Mouse (Mus musculus) ES-CJ7 (cell line): ENCODE results near the gene Farp1.
"Not testable (repeated sequence)": the region's sequence is repeated elsewhere in the genome, so short reads cannot be mapped to it uniquely, and the experiment has no call there.

Experiments
- DNase-seq: peaks from one replicate; pipeline ENCODE4 v3.0.0; 2011; ENCODE audit warnings: low read depth, low spot score

Gene Farp1

DNA sequence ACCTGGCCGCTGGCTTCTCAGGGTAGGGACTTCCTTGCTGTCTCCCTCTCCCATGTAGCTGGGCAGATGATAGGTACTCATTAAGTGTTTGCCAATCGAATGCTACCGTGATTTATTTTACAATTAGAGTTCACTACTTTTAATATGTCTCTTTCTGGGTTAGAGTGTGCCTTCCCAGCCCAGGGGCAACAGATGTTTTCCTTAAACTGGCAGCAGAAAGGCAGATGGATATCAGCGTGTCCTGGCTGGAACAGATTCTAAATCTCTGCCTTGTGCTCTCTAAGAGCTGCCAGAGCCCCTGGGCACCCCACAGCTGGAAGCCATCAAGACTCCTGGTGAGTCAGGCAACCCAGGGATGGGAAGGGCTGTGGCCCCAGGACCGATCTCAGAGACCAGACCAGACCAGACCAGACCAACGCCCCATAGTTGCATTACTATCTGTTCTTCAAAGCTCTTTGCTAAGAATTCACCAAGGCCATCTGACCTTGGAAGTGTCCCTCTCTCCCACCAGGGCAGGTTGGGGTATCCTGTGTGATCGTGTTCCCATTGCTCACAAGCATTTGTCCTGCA is 69.8 kb downstream of the Farp1 start:
- peak; percentile 59 for DNase-seq

DNA sequence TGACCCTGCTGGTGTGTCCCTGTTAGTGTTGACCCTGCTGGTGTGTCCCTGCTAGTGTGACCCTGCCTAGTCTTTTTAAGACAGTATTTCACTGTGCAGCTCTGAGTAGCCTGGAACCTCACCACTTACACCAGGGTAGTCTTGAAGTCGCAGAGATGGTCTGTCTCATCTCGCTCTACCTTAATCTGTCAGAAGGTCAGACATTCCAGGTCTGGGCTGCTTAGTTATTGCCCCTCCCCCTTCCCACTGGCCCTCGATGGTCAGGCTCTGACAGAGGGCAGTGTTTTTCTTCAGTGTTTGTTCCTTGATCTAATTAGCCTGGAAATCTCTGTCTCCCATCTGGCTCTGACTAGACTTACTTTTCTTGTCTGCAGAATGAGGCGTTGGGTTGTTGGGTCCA is 71.9 kb downstream of the Farp1 start:
- no peak for DNase-seq

DNA sequence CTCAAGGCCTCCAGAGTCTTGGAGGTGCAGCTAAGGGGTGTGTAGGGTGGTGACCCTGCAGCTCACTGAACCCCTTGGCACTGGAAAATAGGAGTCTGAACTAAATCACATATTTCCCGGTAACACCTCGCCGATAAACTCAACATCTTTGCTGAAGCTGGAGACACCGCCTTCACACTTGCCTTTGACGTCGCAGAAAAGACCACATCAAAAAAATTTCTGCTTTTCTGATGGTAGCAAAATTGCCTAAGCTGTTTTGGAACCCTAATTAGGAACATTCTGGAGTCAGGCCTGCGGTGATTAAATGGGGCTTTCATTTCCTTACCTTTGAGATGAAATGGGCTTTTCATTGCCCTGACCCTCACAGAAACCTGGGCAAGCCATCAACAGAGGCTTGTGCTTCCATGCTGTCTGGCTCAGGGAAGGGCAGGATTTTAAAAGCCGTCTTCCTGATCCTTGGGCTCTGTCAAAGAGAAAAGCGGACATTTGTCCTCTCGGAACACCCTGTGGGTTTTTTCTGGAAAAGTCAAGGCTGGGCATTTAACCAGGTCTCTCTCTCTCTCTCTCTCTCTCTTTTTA is 72.8 kb downstream of the Farp1 start:
- no peak for DNase-seq

DNA sequence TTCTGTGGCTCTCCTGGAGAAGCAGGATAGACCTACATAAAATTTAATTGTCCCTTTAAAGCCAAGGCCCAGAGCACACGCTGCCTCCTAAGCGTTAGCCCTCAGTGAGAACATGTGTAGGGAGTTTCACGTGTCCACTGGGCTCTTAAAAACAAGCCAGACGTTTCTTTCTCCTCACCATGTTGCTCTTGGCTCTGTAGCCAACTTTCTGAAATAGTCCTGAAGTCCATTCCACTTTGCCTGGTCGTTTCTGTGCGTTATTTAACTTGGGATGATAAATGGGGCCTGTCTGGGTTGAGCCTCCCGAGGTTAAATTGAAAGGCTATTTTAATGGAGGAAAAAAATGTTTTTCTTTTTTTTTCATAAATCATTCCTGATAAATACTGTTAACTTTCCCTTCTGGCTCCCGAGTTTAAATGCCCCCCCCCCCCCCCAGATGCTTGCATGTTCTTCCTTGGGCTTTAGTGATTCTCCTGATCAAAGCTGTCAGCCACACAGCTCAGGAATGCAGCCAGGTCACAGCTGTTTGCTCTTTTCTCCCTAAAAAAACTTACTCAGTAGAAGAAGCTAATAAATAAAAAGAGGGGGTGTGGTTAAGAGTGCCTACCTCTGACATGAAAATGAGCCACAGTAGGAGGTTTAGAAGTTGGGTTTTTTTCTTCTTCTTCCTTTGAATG is 73.6 kb downstream of the Farp1 start:
- DNase-seq: no peak

DNA sequence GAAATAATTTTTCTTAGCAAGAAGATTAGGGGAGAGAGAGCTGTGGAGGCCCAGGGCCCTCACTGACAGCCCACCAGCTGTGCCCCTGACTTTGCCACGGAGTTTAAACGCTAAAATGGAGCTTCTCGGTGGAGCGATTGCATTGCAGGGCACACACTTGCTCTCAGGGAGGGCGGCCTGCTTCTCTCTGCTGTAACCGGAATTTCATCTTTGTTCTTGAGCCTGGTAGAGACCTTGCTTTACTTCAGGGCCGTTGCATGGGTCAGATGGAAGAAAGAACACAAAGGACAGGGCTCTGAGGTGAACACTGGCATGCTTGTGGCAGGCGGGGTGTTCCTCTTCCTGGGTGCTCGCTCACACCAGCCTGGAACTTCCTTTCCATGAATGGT is 74.1 kb downstream of the Farp1 start:
- no peak for DNase-seq

DNA sequence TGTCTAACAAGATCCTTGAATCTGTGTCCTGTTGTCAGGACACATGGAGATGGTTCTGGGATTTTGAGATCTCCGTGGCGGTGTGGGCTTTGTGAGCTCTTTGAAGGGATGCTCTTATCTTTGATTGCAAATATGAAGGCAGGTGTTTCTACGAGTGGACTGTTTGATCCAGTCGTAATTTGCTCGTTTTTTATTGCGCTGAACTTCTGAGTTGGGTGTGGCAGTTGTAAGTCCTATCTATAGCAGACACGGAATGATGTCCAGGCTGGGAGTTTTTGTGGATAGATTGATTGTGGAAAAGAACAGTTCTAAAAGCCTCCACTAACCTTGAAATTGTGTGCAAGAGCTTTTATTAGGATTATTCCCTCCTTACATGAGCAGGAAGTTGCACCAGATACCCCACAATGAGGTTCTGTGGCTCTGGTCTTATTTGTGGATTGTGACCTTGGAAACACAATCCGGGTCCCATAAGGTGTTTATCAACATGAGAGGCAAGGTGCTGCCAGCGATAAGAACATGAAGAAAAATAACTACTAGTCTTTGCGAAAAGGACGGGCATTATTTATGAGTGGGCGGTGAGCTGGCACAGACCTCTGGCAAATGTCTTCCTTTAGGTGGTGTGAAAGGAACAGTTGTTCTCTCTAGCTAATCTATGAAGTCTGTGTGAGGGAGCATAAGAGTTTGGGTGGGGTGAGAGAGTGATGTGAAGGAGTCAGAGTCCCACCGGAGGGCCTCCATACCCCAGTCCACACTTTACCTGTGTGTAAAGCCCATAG is 75.7 kb downstream of the Farp1 start:
- no peak for DNase-seq

DNA sequence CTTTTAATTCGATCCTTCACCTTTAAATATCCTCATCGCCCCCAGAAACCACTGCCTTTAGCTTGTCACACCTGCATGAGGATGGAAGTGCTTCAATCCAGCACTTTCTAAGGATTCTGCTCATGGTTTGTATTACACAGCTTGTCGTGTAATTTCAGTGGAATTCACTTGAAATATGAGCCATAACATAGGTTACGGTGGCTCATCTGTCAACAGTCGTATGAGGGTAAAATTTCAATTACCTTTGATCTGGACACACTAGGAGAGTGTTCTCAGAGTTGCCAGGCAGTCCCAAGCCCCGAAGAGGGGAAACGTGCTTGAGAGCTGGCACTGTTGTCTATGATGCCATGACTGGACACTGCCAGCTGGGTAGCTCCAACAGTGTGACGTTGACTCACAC is 77.1 kb downstream of the Farp1 start:
- DNase-seq: no peak

DNA sequence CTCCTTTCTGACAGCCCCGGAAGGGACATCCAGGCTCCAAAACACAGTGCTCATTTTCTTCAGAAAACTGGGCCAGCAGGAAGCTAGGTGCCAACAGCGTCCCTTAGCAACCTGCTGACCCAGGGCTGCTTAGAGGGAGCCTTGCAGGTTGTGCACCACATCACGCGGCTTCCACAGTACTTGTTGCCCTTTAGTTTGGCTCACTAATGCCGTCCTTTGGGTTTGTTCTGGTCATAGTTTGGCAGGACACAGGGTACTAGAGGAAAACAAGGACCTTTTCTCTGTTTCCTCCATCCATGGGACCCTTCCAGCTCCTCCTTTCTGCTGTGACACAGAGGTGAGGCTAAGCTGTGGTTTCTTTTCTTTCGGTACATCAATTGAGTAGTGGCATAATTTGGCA is 78.8 kb downstream of the Farp1 start:
- no peak for DNase-seq

DNA sequence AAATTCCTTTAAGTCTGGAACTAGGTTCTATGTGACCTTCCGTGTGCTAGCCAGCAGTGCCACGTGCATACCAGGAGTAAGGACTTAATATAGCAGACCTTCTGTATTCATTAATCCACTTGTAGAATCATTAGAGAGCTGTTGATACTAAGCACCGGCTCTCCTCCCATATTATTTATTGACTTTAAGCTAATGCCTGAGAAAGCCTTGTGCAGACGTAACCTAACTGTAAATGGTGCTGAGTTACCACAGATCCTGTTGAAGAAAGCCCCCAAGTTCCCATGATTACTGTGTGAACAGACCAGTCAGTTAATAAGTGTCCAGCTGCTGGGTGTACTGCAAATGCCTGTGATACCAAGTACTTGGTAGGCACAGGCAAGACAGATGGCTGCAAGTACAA is 81.7 kb downstream of the Farp1 start:
- DNase-seq: no peak

DNA sequence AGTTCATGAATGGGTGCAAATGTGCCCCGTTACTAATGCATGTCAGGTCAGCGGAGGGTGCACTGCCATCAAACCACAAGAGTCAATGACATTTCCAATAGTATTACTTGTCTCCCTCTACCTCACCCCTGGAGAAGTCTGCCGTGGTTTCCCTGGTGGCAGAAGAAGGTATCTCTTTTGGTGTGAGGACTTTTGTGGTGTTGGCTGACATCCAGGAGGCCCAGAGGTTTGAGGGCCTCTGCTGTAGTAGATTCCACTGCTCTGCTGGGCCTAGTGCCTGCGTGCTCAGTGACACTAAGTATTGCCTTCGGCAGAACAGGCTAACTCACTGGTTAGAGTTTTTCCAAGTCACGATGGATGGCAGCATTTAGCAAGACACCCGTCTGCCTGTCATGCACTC is 83.9 kb downstream of the Farp1 start:
- DNase-seq: peak; percentile 21

DNA sequence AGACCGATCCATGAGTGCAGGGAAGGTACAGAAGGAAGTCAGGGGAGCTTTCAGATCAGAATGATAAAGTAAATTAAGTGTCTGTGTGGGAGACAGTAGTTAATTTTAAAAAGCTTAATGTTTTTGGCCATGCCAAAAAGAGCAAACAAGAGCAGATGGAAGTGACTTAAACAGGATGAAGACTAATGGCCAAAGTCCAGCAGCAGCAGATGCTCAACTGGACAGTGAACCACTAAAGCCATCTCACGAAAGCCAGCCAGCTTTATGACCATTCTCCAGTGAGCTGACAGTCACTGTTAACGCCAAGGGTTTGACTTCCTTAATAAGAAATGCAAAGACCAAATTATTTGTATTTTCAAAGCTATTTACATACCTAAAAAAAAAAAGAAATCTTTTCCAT is 86.7 kb downstream of the Farp1 start:
- DNase-seq: no peak

DNA sequence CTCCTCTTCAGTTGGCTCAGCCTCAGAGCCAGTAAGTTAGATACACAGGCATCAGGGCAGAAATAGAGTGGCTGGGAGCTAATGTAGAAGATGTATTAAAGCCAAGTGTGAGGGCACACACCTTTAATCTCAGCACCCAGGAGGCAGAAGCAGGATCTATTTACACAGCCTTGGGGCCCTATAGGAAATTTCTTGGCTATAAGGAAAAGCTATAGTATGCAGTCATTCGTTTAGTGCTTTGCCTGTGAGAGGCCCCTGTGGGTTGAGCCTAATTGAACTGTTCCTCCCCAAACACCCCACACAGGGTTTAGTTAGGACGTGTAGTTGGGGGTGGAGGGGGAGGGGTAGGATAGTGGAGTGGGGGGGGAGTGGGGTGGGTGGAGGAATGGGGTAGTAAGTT is 87.9 kb downstream of the Farp1 start:
- DNase-seq: no peak

DNA sequence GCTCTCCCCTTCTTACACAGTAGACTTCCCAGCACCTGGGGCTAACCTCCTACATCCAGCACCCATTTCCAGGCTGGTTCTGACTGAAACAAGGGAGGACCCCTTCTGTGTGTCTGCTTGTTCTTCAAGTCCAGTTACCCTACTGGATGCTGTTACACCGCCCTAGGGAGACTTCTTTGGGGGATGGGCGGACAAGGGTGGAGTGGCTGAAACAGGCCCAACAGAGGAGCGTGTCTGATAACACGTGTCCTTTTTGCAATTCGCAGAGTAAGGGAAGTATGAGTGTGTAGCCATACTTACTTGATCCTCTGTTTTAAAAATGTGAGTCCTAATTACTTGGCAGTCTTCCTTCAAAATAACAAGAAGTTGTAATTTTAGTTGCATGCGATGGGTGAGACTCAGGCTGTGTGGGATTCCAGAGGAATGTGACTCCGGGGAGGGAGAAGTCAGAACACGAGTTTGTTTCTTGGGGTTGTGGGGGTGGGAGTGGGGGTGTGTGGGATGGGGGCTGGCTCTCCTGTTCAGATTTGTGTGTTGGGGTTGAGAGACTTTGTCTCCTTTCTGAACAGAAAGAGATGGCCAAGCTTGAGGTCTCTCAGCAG is 89.5 kb downstream of the Farp1 start:
- no peak for DNase-seq

DNA sequence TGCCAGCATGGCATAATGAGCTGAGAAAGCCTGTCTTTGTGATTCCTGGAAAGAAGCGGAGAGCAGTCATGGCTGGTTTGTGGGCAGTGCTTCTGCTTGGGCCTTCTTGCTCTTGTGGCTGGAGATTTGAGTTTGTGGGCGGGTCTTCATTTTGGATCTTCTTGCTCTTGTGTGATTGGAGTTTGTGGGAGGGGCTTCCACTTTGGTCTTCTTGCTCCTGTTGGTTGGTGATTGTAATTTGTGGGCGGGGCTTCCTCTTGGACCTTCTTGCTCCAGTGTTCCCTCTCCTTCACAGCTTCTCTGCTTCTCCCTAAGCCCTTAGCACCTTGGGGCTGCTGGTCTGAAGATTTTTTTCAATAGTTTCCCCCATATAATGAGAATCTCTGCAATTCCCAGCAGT is 90.7 kb downstream of the Farp1 start:
- peak; percentile 16 for DNase-seq

DNA sequence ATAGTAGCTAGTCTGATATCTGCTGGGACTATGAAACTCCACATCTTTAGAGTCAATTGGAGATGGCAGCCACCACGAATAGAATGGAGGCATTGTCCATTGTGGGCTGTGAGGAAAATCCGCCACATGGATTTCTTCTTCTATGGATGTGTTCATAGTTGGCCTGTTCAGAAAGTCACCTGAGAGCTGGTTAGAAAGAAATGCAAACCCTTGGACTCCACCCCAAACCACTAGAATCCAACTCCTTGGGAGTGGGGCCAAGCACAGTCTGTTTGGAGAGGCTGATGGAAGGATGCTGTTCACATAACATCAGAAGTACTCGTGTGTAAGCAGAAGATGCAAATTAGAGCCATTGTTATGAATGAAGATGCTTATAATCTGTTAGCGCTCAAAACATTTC is 91.3 kb downstream of the Farp1 start:
- no peak for DNase-seq

DNA sequence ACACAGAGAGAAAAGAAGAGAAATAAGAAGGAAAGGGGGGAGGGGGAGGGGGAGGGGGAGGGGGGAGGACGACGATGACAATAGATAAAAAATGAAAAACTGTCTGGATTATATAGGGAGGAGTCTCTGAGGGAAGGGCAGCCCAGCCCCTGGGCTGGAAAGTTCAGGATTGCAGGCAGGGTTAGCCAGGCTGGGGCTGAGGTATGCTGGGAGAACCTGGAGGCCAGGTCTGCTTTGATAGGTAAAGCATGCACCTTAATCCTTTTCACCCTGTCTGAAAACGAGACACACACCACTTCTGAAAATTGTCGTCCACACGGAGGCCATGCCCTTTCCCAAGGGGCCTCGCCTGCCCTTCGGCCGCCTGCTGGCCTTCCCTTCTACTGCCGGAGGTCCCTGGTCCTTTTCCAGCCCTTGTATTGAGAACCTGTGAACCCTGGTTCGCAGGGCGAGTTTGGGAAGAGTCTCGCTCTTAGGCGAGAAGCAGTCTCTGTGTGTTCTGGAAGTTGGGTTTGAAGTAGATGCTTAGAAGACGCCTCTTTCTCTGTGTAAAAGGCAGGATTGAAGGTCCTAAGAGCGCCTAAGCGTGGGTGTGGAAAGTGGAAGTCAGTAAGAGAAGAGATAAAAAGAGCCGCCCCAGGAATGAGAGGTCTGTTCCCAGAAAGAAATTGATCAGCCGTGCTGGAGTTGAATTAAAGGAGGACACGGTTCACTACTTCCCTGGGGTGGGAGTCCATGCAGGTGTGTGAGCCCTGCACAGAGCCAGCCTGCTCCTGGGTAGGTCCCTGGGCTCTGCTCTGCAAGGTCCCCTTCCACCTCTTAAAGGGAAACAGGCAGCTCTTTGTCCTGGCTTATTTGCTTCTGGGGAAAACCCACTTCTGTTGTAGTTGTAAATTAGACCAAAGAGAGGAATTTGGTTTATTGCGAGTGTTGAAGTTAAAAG is 94.1 kb downstream of the Farp1 start:
- no peak for DNase-seq

DNA sequence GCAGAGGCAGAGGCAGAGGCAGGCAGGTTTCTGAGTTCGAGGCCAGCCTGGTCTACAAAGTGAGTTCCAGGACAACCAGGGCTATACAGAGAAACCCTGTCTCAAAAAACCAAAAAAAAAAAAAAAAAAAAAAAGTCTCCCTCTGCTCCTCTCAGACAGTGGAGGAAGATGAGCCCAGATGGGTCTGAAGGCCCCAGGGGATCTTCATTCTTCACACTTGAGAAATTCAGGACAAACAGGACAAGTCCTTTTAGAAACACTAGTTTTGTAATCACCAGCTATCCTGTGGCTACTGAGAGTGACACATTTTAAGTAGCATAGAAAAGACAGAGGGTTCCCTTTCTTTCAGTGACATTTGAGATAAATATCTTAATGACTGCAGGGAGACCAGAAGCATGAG is 95.4 kb downstream of the Farp1 start:
- DNase-seq: not testable (repeated sequence)

DNA sequence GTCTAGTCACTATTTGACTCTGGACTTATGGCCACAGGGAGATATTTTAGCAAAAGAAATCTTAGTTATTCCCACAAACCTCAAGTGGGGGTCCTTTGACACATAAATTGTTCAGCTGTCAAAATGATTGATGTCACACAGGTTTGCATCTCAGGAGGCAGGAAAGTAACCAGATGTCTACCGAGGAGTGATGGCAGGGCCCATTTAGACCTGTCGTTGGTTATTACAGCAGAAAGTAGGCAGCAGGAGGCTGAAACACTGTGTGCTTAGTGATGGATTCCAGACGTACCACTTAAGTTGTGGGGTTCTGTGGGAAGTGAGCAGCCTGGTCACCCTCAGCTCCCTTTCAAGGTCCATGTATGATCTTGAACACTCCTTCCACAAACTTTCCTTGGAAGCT is 99.4 kb downstream of the Farp1 start:
- no peak for DNase-seq

DNA sequence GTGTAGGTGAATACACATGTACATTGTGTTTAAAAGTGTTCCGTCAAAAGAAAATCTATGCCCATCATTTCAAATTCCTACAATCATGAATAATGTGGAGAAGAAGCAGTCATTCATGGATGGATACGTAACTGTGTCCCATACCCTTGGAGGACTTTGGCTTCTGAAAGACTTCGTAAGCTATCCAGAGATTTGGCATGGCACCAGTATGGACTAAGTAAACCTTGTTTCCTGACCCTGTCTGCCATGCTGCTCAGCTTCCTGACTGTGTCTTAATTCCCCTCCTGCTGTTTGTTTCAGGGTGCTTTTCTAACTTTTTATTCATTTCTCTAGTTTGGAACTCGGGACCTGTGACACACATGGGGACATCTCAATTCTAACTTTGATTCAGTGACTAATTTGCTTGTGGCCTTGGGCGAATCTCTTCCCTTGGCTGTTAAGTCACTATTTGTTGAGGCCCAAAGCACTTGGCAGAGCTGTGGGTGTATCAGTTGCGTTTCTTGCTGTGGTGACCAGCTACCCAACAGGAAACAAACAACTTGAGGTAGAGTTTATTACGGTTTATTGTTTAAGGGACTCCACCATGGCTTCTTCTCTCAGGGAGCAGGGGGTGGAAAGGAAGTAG is 108.9 kb downstream of the Farp1 start:
- DNase-seq: no peak

DNA sequence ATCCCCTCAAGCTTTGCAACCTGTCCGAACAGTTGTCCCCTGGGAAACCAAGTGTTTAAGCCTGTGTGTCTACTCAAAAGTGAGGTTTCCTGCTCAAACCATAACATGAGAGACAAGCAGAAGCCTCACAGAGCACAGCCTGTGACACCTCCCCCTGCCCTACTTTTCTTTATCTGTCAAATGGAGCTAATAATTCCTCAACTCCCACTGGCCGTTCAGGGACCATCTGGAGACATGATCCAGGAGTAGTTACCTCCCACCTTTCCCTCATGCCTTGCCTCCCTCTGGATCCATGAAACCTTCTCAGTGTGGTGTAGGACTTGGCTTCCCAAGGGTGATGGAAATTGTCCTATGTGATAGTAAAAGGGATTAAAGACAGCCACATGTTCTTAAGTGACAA is 109.5 kb downstream of the Farp1 start:
- DNase-seq: no peak

DNA sequence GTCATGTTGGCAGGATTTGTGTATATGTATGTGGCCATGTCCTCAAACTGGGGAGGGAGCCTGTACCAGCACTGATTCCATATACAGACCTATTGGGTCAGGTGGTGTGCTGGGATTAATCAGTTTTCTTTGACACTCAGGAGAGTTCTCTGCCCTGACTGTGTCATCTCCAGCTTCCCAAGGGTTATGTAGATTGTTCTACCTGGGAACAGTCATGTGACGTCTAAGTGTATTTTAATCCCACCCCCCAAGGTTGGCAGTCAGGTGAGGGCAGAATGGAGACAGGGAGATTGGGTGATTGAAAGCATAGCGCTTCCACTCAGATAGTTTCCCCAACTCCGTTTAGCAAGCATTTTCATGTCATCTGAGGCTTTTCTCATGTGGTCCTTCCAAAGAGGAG is 110.3 kb downstream of the Farp1 start:
- no peak for DNase-seq
